Mouse (Mus musculus) neutrophil, adult 5-6 weeks (primary cell): ENCODE measurements around the gene Tuba4a. TPM values are rescaled to one million over a fixed set of nuclear protein-coding genes. Genes with fewer than 3 reads are reported as not detected.
"Not testable (repeated sequence)": the region's sequence is repeated elsewhere in the genome, so short reads cannot be mapped to it uniquely, and the experiment has no call there.

Source experiments
- ATAC-seq: fragments of 151-379, 151-347 bp; 2 replicates; pipeline ENCODE4 v1.8.0; 2017; ENCODE audit warnings: mild to moderate bottlenecking, moderate TSS enrichment; ENCODE audit not compliant: insufficient number of reproducible peaks, poor library complexity, low FRiP score, severe bottlenecking; ENCODE audit errors: extremely low read depth
- total RNA-seq: library from RNA; stranded (forward); fragments of 200-1000 nt; gene quantifications from 2 replicates; pipeline ENCODE4 v1.2.3, GENCODE M21; 2017

Tuba4a gene
- total RNA-seq, 1 experiment from 2014 or later, result 83.7 TPM

- ATAC-seq, result no peak
Measured at GRCm38 (mm10) chr1:75239591-75239990, 19.9 kb upstream of the Tuba4a start.

GRCm38 (mm10) chr1:75236117-75237050 lies 16.7 kb upstream of the Tuba4a start, which contains the start of gene Dnajb2:
Dnajb2 (plus strand) TSS chr1:75236406.
- ATAC-seq, result peak; percentile 69

- peak; percentile 75 for ATAC-seq
Measured at GRCm38 (mm10) chr1:75234606-75235005, 14.9 kb upstream of the Tuba4a start.

GRCm38 (mm10) chr1:75232489-75232888 lies 12.8 kb upstream of the Tuba4a start:
- not testable (repeated sequence) for ATAC-seq

GRCm38 (mm10) chr1:75231664-75232152 lies 12.0 kb upstream of the Tuba4a start, which contains the start of gene A630095N17Rik:
A630095N17Rik (minus strand) TSS chr1:75232102.
- no peak for ATAC-seq

GRCm38 (mm10) chr1:75231224-75231623 lies 11.6 kb upstream of the Tuba4a start:
- ATAC-seq, result no peak

- no peak for ATAC-seq
Measured at GRCm38 (mm10) chr1:75230335-75230994, 10.8 kb upstream of the Tuba4a start.

- ATAC-seq, result no peak
Measured at GRCm38 (mm10) chr1:75229158-75229557, 9.5 kb upstream of the Tuba4a start.

GRCm38 (mm10) chr1:75227653-75228052 lies 8.0 kb upstream of the Tuba4a start:
- ATAC-seq, result no peak

- no peak for ATAC-seq
Measured at GRCm38 (mm10) chr1:75226138-75226537, 6.5 kb upstream of the Tuba4a start.

GRCm38 (mm10) chr1:75225473-75225872 lies 5.8 kb upstream of the Tuba4a start:
- ATAC-seq, result no peak

GRCm38 (mm10) chr1:75223532-75223931 lies 3.9 kb upstream of the Tuba4a start:
- no peak for ATAC-seq

GRCm38 (mm10) chr1:75222926-75223325 lies 3.3 kb upstream of the Tuba4a start:
- ATAC-seq, result no peak

- no peak for ATAC-seq
Measured at GRCm38 (mm10) chr1:75221538-75221937, 1.9 kb upstream of the Tuba4a start.

- peak; percentile 86 for ATAC-seq
Measured at GRCm38 (mm10) chr1:75219078-75219477, 587 bp downstream of the Tuba4a start.

- ATAC-seq, result peak; percentile 37; the same call in 1 of the 2 replicates
Measured at GRCm38 (mm10) chr1:75218227-75219001, 1.3 kb downstream of the Tuba4a start.

GRCm38 (mm10) chr1:75217893-75218226 lies 1.8 kb downstream of the Tuba4a start:
- ATAC-seq, result no peak

GRCm38 (mm10) chr1:75216797-75217585 lies 2.7 kb downstream of the Tuba4a start:
- ATAC-seq, result no peak
